Comparison of ENCODE assay signal across 9 mouse cellular contexts in genomic region chr17:83564119-83564820, GRCm38 (mm10). TPM values are rescaled to one million over a fixed set of nuclear protein-coding genes. Genes with fewer than 3 reads are reported as not detected.
A peak's percentile ranks its signal among the peaks of the same experiment; 100 is the strongest.
DNase-seq lines count a peak whose midpoint lies in the region; ATAC-seq and TF ChIP-seq lines count a peak whose summit lies in the region.
"Had no signal": no experiment of that assay in that cellular context is flagged by ENCODE, and none has a peak within 500 bp of the region (broad histone marks: within the 10 kb centered on the region; RNA-seq: fewer than 3 reads in every experiment).

No protein-coding gene starts in this region.

- TF ChIP-seq POLR2A in brain, embryonic 14.5 days (IDR thresholded peaks at IDR 0.05; ENCODE audit: borderline replicate concordance, extremely low read depth, insufficient read depth, insufficient read length, poor library complexity, severe bottlenecking), result no peak

- peak; percentile 16 for DNase-seq in cerebellum, adult 11 months
- no peak for DNase-seq in cerebellum, postnatal 4 days (ENCODE audit: low spot score in 2 of 2)
- peak; percentile 25 to 34 for DNase-seq in kidney, postnatal 4 days
- no peak for DNase-seq in kidney, postnatal 25 days
- peak; percentile 44 for DNase-seq in brain, embryonic 14.5 days (ENCODE audit: low read depth)
- DNase-seq in hindbrain, embryonic 14.5 days (ENCODE audit: low spot score), result no peak

- peak overlapping the region; percentile 50 to 69 for H3K27ac ChIP-seq in heart, embryonic 14.5 days (replicated peaks in 1 of 2; ENCODE audit: control insufficient read depth in 1 of 2, insufficient read depth in 1 of 2, low read depth in 2 of 2, low read length in 2 of 2)
- H3K27ac ChIP-seq in hindbrain, embryonic 13.5 days, result no peak overlapping the region
- H3K27ac ChIP-seq in hindbrain, embryonic 14.5 days, result no peak overlapping the region

- no peak for TF ChIP-seq CTCF in brain, embryonic 14.5 days (IDR thresholded peaks at IDR 0.05; ENCODE audit: borderline replicate concordance, extremely low read depth, insufficient read depth, insufficient read length)

- peak overlapping the region; percentile 38 for H3K4me2 ChIP-seq in heart, embryonic 14.5 days (ENCODE audit: low read length)
- H3K4me2 ChIP-seq in hindbrain, embryonic 13.5 days, result no peak overlapping the region
- no peak overlapping the region for H3K4me2 ChIP-seq in hindbrain, embryonic 14.5 days (replicated peaks)

- peaks cover 4 to 5% of the 10 kb centered on the region in 2 experiments; a peak in 3 of 4 replicates for H3K4me1 ChIP-seq in heart, embryonic 14.5 days (ENCODE audit: control insufficient read depth in 2 of 2, insufficient read depth in 2 of 2, low read length in 2 of 2)
- peaks cover 29% of the 10 kb centered on the region for H3K4me1 ChIP-seq in hindbrain, embryonic 13.5 days (replicated peaks)
- no peaks in the 10 kb centered on the region; the same call in 1 of the 2 replicates for H3K4me1 ChIP-seq in hindbrain, embryonic 14.5 days (replicated peaks; ENCODE audit: control insufficient read depth, insufficient read depth, low read length)

- no peaks in the 10 kb centered on the region for H3K9me3 ChIP-seq in heart, embryonic 14.5 days (ENCODE audit: control insufficient read depth, low read length)
- H3K9me3 ChIP-seq in hindbrain, embryonic 13.5 days, result no peaks in the 10 kb centered on the region
- no peaks in the 10 kb centered on the region for H3K9me3 ChIP-seq in hindbrain, embryonic 14.5 days (ENCODE audit: control insufficient read depth, low read length)

- no peaks in the 10 kb centered on the region for H3K27me3 ChIP-seq in heart, embryonic 14.5 days (ENCODE audit: control insufficient read depth, insufficient read depth, low read length)
- no peaks in the 10 kb centered on the region for H3K27me3 ChIP-seq in hindbrain, embryonic 13.5 days
- no peaks in the 10 kb centered on the region for H3K27me3 ChIP-seq in hindbrain, embryonic 14.5 days (ENCODE audit: control insufficient read depth, insufficient read depth, low read length)

- WGBS in heart, embryonic 14.5 days, result 39% methylated on average over 12 of the region's 12 CpGs
- 64% methylated on average over 12 of the region's 12 CpGs for WGBS in hindbrain, embryonic 13.5 days
- WGBS in hindbrain, embryonic 14.5 days, result 62% methylated on average over 12 of the region's 12 CpGs

- no peak overlapping the region; the same call in 1 of the 2 replicates for H3K9ac ChIP-seq in heart, embryonic 14.5 days (ENCODE audit: low read length)
- no peak overlapping the region for H3K9ac ChIP-seq in hindbrain, embryonic 13.5 days
- H3K9ac ChIP-seq in hindbrain, embryonic 14.5 days, result no peak overlapping the region

- H3K36me3 ChIP-seq in heart, embryonic 14.5 days (ENCODE audit: control insufficient read depth, insufficient read depth, low read length), result no peaks in the 10 kb centered on the region
- H3K36me3 ChIP-seq in hindbrain, embryonic 13.5 days, result no peaks in the 10 kb centered on the region
- H3K36me3 ChIP-seq in hindbrain, embryonic 14.5 days (replicated peaks; ENCODE audit: control insufficient read depth, insufficient read depth), result no peaks in the 10 kb centered on the region

- 0 out of 2 replicates have a peak, but pooled peaks have one; percentile 35 for ATAC-seq in heart, embryonic 14.5 days (ENCODE audit: insufficient number of reproducible peaks, insufficient read depth, low FRiP score, low read depth)
- no peak for ATAC-seq in hindbrain, embryonic 13.5 days (ENCODE audit: low FRiP score)
- no peak for ATAC-seq in hindbrain, embryonic 14.5 days (ENCODE audit: low FRiP score)

- peak overlapping the region in 1 of 2 experiments; percentile 10; a peak in 1 of 4 replicates for H3K4me3 ChIP-seq in heart, embryonic 14.5 days (ENCODE audit: control insufficient read depth in 1 of 2, insufficient read depth in 1 of 2, low read depth in 1 of 2, low read length in 2 of 2)
- H3K4me3 ChIP-seq in hindbrain, embryonic 13.5 days, result no peak overlapping the region
- no peak overlapping the region for H3K4me3 ChIP-seq in hindbrain, embryonic 14.5 days (replicated peaks; ENCODE audit: low read length)
- H3K4me3 ChIP-seq: myocyte had no signal

RNA-seq across cellular contexts. Expression of gene Cox7a2l, which starts 47.1 kb away (rescaled TPM):
- polyA plus RNA-seq in brain, embryonic 14.5 days (2012; rRNA removed), result 246 and 257 TPM in 2 replicates
- 251 and 261 TPM in 2 replicates for polyA plus RNA-seq in heart, embryonic 14.5 days (2014; fragmentation: Nextera tagmentation; extraction: Ambion mirVana)
- 188 and 192 TPM in 2 replicates for polyA plus RNA-seq in hindbrain, embryonic 13.5 days (2015; fragmentation: Nextera tagmentation; extraction: Ambion mirVana)
- polyA plus RNA-seq in hindbrain, embryonic 14.5 days (2014; fragmentation: Nextera tagmentation; extraction: Ambion mirVana), result 204 and 206 TPM in 2 replicates

Comparison
In these comparisons a context has a peak if more than half of its experiments do, and no peak if none do; other contexts are left out.
1. DNase-seq: peak in cerebellum, adult 11 months (single experiment), kidney, postnatal 4 days (2 of 2) and brain, embryonic 14.5 days (single experiment); none in cerebellum, postnatal 4 days (0 of 2), kidney, postnatal 25 days (0 of 2) and hindbrain, embryonic 14.5 days (single experiment).
2. H3K27ac ChIP-seq: peak in heart, embryonic 14.5 days (2 of 2); none in hindbrain, embryonic 13.5 days (single experiment) and hindbrain, embryonic 14.5 days (single experiment).